Mouse (Mus musculus) left cerebral cortex, adult 8-10 months (tissue): ENCODE measurements around the gene Sesn1. TPM values are rescaled to one million over a fixed set of nuclear protein-coding genes. Genes with fewer than 3 reads are reported as not detected.

ENCODE experiments used
- DNase-seq, 2 experiments: peaks; one replicate each; pipeline ENCODE4 v3.0.0; 2022; ENCODE audit warnings: low spot score in 2 of 2
- total RNA-seq, 4 experiments: library from RNA; stranded (reverse); gene quantifications; 2 replicates each; pipeline ENCODE4 v1.2.4; 2022

The Sesn1 gene
- total RNA-seq, 4 experiments from 2014 or later, result 45.0 to 53.7 (median 50.1) TPM

DNA sequence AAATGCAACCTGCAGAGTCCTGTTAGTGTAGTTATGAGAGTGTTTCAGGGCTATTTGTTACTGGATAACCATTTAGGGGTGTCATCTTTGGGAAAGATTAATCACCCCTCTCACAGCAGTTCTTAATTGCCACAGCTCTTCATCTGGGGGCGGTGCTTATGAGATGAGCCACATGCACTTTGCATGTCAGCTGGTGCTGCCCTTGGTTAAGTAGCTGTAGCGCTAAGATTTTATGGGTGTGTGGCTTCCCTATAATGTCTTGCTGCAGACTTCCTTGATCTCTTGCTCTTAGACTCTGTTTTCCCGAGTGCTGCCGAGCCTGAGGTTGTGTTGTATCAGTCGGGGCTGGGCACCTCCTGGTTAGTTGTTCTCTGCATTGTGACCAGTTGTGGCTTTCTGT, 58.2 kb downstream of the Sesn1 start:
- no peak for DNase-seq

DNA sequence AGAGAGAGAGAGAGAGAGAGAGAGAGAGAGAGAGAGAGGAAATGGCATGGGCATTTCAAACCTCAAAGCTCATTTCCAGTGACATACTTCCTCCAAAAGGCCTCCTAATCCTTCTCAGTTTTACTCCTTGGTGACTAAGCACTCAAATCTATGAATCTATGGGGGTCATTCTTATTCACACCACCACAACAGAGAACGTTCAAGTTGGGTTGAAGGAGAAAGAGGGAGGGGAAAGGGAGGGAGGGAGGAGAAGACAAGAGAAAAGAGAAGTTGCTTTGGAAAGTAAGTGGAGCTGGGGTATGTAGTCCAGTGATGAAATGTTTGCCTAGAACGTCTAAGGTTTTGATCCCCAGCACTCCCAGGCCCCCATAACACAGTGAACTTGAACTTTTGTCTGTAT, 60.4 kb downstream of the Sesn1 start:
- DNase-seq, result no peak

GRCm38 (mm10) chr10:41871564-41871963, 61.8 kb downstream of the Sesn1 start:
- DNase-seq, result no peak

DNA sequence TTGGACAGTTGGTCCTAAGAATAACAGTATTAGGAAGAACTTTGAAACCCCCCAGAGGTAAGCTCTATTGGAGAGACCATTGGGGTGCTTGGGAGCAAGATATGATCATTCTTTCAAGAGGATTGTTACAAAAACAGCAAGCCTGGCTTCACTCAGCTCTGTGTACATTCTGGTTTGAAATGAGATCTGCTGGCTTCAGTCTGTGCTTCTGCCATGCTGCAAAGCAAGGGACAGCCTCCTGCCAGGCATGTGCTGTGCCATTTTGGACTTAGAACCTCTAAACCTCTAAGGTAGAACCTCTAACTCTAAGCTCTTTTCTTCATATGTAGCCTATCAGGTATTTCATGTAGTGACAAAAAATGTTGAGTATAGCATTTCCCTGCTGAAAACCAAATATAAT, 65.9 kb downstream of the Sesn1 start:
- DNase-seq, result no peak

- no peak for DNase-seq
Observed at GRCm38 (mm10) chr10:41878344-41878743, 68.6 kb downstream of the Sesn1 start.

DNA sequence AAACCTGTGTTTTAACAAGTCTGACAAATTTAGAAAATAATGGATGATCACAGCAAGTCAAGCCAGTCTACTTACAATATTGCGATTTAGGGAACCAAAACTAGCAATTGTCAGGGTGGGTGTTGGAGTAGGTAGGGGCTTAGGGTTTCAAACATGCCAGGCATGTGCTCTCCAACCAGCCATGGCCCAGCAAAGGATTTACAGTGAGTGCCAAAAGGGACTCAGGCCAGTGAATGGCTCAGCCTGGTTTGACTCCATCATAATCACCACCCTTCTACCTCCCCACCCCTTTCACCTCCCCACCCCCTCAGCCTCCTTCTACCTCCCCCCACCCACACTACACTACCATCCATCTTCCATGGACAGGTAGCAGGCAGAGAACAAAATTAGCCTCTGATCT, 69.9 kb downstream of the Sesn1 start:
- DNase-seq, result no peak

GRCm38 (mm10) chr10:41880206-41880605, 70.5 kb downstream of the Sesn1 start:
- DNase-seq, result no peak

DNA sequence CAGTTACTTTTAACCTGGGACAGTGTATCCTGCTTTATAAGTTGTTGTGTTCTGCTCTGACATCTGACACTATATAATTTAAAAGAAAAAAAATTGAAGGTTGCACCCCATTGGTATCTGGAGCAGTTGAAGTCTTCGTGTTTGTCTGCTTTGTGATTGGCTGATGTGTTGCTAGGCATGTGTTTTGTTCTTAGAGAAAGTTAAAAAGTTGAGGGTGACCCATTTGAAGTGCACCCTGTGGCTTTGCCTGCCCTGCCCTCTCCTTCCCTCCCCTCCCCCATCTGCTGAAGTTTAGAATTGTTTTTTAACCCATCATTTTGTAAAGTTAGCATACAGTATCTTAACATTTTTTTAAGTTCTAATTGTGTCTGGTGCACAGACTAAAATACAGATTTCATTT, 71.0 kb downstream of the Sesn1 start:
- DNase-seq, result no peak

- DNase-seq, result no peak
Observed at GRCm38 (mm10) chr10:41881438-41881837, 71.7 kb downstream of the Sesn1 start.

DNA sequence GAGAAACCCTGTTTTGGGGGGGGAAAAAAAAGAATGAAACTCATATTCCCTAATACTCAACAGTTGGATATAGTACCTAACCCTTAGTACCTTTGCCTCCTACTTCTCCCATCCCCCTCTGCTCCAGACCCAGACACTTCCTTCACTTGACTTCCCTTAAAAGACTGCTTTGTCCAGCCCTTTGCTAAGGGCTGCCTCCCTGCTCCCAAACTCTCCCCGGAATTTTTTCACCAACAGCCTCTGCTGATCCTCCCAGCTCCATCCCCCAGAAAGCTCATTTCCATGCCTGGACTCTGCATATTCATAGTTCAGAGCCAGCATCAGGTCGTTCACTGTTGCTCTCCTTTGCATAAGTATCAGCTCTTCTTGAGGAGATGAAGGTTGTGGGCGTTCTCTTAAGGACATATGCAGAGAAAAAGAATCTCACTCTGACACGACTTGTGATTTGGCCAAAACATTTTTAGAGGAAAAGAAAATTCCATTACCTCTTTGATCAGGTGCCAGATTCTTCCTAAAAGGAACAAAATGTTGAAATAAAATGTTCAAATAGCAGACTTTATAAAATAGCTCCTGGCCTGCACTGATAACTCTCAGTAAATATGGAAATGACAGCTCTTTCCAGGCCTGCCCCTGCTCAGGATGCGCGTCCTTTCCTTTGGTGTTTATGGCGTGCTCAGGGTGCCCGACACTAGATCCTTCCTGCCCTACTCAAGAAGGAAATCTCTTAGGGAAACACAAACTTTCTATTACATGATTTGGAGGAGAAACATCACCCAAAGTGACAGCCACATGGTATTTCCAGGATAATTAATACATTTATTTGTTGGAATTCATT, 74.2 kb downstream of the Sesn1 start:
- DNase-seq, result no peak

GRCm38 (mm10) chr10:41887080-41887821, 77.5 kb downstream of the Sesn1 start:
- peak; percentile 78 to 92 for DNase-seq

GRCm38 (mm10) chr10:41888365-41888941, 78.7 kb downstream of the Sesn1 start:
- DNase-seq, result no peak

DNA sequence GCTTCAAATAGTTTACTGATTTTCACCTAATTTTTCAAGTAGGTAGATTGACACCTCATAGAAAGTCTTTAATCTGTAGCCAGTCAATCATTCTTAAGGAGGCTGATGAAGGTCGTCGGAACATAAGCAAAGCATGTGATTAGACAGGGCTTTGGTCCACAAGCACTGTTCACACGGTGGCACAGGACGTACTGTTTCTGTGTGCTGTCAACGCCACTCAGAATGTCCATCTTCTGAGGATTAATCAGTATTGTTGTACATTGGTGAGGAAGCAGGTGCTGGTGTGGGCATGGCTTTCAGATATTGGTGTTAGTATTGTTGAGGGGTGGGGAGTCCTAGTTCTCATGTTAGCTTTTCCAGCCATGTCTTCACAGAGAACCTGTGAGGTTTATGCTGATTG, 79.8 kb downstream of the Sesn1 start:
- no peak for DNase-seq

- no peak for DNase-seq
Observed at GRCm38 (mm10) chr10:41890537-41890936, 80.8 kb downstream of the Sesn1 start.

- DNase-seq, result no peak
Observed at GRCm38 (mm10) chr10:41891312-41891711, 81.6 kb downstream of the Sesn1 start.

GRCm38 (mm10) chr10:41893433-41894411, 84.0 kb downstream of the Sesn1 start:
- peak in 1 of 2 experiments; percentile 41 for DNase-seq

DNA sequence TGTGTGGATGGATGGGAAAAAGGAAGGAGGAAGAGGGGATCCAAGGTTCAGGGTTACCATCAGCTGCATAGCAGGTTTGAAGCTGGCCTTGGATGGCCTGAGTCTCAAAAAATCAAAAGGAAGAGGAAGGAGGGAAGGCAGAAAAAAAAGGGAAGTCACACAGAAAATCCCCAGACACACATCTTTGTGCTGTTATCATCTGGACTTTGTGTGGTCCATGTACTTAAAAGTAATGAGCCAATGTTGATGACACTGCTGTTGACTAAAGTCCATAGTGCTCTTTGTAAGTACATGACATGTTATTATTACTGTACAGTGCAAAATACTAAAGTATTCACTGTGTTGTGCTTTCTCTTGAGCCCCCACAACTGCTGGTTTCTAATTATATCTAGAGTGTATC, 86.7 kb downstream of the Sesn1 start:
- no peak for DNase-seq

GRCm38 (mm10) chr10:41896865-41897264, 87.1 kb downstream of the Sesn1 start:
- DNase-seq, result no peak

DNA sequence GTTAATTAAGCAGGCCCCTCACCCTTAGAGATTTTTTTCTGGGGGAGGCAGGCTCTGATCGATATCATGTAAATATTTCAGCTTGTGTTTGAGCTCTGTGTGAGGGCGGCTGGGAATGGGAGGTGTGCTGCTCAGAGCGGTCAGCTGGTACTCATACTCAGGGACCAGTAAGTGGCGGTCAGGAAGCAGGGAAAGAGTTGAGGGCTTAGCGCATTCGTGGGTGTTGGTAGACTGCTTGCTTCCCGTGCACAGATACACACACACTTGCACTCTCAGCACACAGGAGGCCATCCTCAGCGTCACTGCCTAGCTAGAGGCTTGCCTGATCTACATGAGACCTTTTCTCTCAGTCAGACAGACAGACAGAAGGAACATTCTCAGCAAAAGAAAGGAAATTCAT, 91.7 kb downstream of the Sesn1 start:
- DNase-seq, result no peak

- no peak for DNase-seq
Observed at GRCm38 (mm10) chr10:41901864-41902263, 92.1 kb downstream of the Sesn1 start.

GRCm38 (mm10) chr10:41907473-41907872, 97.7 kb downstream of the Sesn1 start:
- DNase-seq, result no peak
